Mouse (Mus musculus) CD4-positive, CD25-positive, alpha-beta regulatory T cell (primary cell): ENCODE results near the gene Top2a. TPM values are rescaled to one million over a fixed set of nuclear protein-coding genes. Genes with fewer than 3 reads are reported as not detected.

Source experiments
- polyA plus RNA-seq: library from polyadenylated mRNA; unstranded; fragments of 100-300 nt; shearing (Covaris generic); gene quantifications from one replicate; pipeline ENCODE4 v1.2.1, GENCODE M21; 2017

Gene Top2a
- polyA plus RNA-seq = 13.5 TPM

GRCm38 (mm10) chr11:99023500-99024467 lies at the start of gene Top2a:
TSS of gene Top2a (minus strand) at chr11:99024189.

GRCm38 (mm10) chr11:99041051-99041729 lies 17.2 kb upstream of the Top2a start, which contains the start of gene Igfbp4:
TSS of gene Igfbp4 (plus strand) at chr11:99041244.

GRCm38 (mm10) chr11:98982773-98983133 lies 41.2 kb downstream of the Top2a start, which contains the start of gene Gjd3:
TSS of gene Gjd3 (minus strand) at chr11:98983016.

Other genes with a start within 250 kb of the Top2a start
- gene Nr1d1, start 248.9 kb downstream of the Top2a start, polyA plus RNA-seq = 4.3 TPM
- 22.0 TPM for gene Msl1, start 228.7 kb downstream of the Top2a start, polyA plus RNA-seq
- gene Casc3, start 219.3 kb downstream of the Top2a start, polyA plus RNA-seq = 88.8 TPM
- 0.38 TPM for gene Rapgefl1, start 187.4 kb downstream of the Top2a start, polyA plus RNA-seq
- gene Wipf2, start 160.6 kb downstream of the Top2a start, polyA plus RNA-seq = 3.2 TPM
- gene Cdc6, start 116.4 kb downstream of the Top2a start, polyA plus RNA-seq = 2.5 TPM
- gene Rara, start 96.4 kb downstream of the Top2a start, polyA plus RNA-seq = 68.8 TPM
- gene Gjd3, start 41.2 kb downstream of the Top2a start, polyA plus RNA-seq = 0.43 TPM
- gene Igfbp4, start 17.1 kb upstream of the Top2a start, polyA plus RNA-seq = 335 TPM
- gene Tns4, start 65.1 kb upstream of the Top2a start, polyA plus RNA-seq = 0.20 TPM
- 575 TPM for gene Ccr7, start 130.9 kb upstream of the Top2a start, polyA plus RNA-seq
- gene Smarce1, start 206.8 kb upstream of the Top2a start, polyA plus RNA-seq = 226 TPM
- gene Krt222, start 219.9 kb upstream of the Top2a start, polyA plus RNA-seq = 1.5 TPM